Mouse (Mus musculus) thymus, adult 2 months (tissue): ENCODE results near the gene Meis2.

Source experiments
- CTCF ChIP-seq: fragments of 200-500 bp; IDR thresholded peaks from 2 replicates; pipeline ENCODE4 v1.5.1; 2012; ENCODE audit warnings: mild to moderate bottlenecking, control low read depth, low read length, moderate library complexity, borderline replicate concordance; ENCODE audit not compliant: control insufficient read depth, poor library complexity, insufficient read depth; ENCODE audit errors: extremely low read depth
- POLR2A ChIP-seq: fragments of 200-500 bp; IDR thresholded peaks from 2 replicates; pipeline ENCODE4 v1.6.1; 2012; ENCODE audit warnings: mild to moderate bottlenecking, low read length, control low read depth, moderate library complexity; ENCODE audit not compliant: control insufficient read depth, poor library complexity, insufficient read depth; ENCODE audit errors: extremely low read depth

- TF ChIP-seq CTCF (no peak), POLR2A (no peak)
These were observed 582 bp downstream of the Meis2 start for GRCm38 (mm10) chr2:116065057-116065456.
